Mouse (Mus musculus) lung, postnatal 25 days (tissue): ENCODE data around the gene Apoa2.

ENCODE experiments used
- DNase-seq: peaks from one replicate; pipeline ENCODE4 v3.0.0; 2022; ENCODE audit warnings: low spot score

Apoa2 gene

GRCm38 (mm10) chr1:171260316-171260715 lies 35.5 kb downstream of the Apoa2 start:
- DNase-seq, result no peak

GRCm38 (mm10) chr1:171262594-171263130 lies 37.8 kb downstream of the Apoa2 start:
- peak; percentile 59 for DNase-seq

- DNase-seq, result peak; percentile 58
Measured at GRCm38 (mm10) chr1:171263185-171263611, 38.3 kb downstream of the Apoa2 start.

- no peak for DNase-seq
Measured at GRCm38 (mm10) chr1:171263666-171264461, 39.0 kb downstream of the Apoa2 start.

GRCm38 (mm10) chr1:171265971-171266744 lies 41.3 kb downstream of the Apoa2 start:
- DNase-seq, result no peak

GRCm38 (mm10) chr1:171268341-171268740 lies 43.5 kb downstream of the Apoa2 start:
- no peak for DNase-seq

- peak; percentile 96 for DNase-seq
Measured at GRCm38 (mm10) chr1:171269848-171270572, 45.2 kb downstream of the Apoa2 start, which contains the start of gene B4galt3. Gene B4galt3, plus strand, starts transcription at chr1:171270328.

GRCm38 (mm10) chr1:171270573-171270900 lies 45.7 kb downstream of the Apoa2 start:
- peak; percentile 68 for DNase-seq

GRCm38 (mm10) chr1:171271196-171271595 lies 46.3 kb downstream of the Apoa2 start:
- peak; percentile 71 for DNase-seq

- no peak for DNase-seq
Measured at GRCm38 (mm10) chr1:171271622-171272021, 46.8 kb downstream of the Apoa2 start.

GRCm38 (mm10) chr1:171272086-171272485 lies 47.2 kb downstream of the Apoa2 start:
- DNase-seq, result no peak

- DNase-seq, result no peak
Measured at GRCm38 (mm10) chr1:171274171-171274570, 49.3 kb downstream of the Apoa2 start.

GRCm38 (mm10) chr1:171275144-171275734 lies 50.4 kb downstream of the Apoa2 start:
- DNase-seq, result no peak
